Mouse (Mus musculus) lung, embryonic 15.5 days (tissue): Measurements from ENCODE around the gene Myo1d. TPM values are rescaled to one million over a fixed set of nuclear protein-coding genes. Genes with fewer than 3 reads are reported as not detected.

Experiments used
- ATAC-seq: fragments of 200-750 bp; cut with Nextera tagmentation; 2 replicates; pipeline ENCODE4 v1.8.0; 2017; ENCODE audit warnings: moderate number of reproducible peaks, borderline replicate concordance; ENCODE audit not compliant: low FRiP score, low TSS enrichment; ENCODE audit errors: extremely low read depth
- H3K27ac ChIP-seq: fragments of 300-500 bp; sonication (generic); 2 replicates; pipeline ENCODE4 v1.5.1; 2015; ENCODE audit warnings: moderate library complexity, mild to moderate bottlenecking, inconsistent platforms
- H3K27me3 ChIP-seq: fragments of 300-500 bp; sonication (generic); 2 replicates; pipeline ENCODE4 v1.6.1; 2015; ENCODE audit warnings: inconsistent platforms
- H3K36me3 ChIP-seq: fragments of 300-500 bp; sonication (generic); 2 replicates; pipeline ENCODE4 v1.6.1; 2015; ENCODE audit warnings: inconsistent platforms
- H3K4me1 ChIP-seq: fragments of 300-500 bp; sonication (generic); 2 replicates; pipeline ENCODE4 v1.6.1; 2015; ENCODE audit warnings: inconsistent platforms
- H3K4me2 ChIP-seq: fragments of 300-500 bp; sonication (generic); 2 replicates; pipeline ENCODE4 v1.6.1; 2015; ENCODE audit warnings: inconsistent platforms, mild to moderate bottlenecking, moderate library complexity
- H3K4me3 ChIP-seq: fragments of 300-500 bp; sonication (generic); 2 replicates; pipeline ENCODE4 v1.5.1; 2015; ENCODE audit warnings: mild to moderate bottlenecking, inconsistent platforms
- H3K9ac ChIP-seq: fragments of 300-500 bp; sonication (generic); 2 replicates; pipeline ENCODE4 v1.6.1; 2015; ENCODE audit warnings: inconsistent platforms
- H3K9me3 ChIP-seq: fragments of 300-500 bp; sonication (generic); 2 replicates; pipeline ENCODE4 v1.6.1; 2016; ENCODE audit warnings: inconsistent platforms
- WGBS: fragments of 180-500 bp; shearing (Covaris S2); methylation state at CpG from one replicate; pipeline ENCODE4 v1.1.7; 2015; 5-methylcytosine and 5-hydroxymethylcytosine counted together
- polyA plus RNA-seq: library from polyadenylated mRNA; unstranded; fragments of >200 nt; fragmentation: Nextera tagmentation; extraction: Ambion mirVana; gene quantifications from 2 replicates; pipeline ENCODE4 v1.2.1, GENCODE M21; 2015

Myo1d gene
- polyA plus RNA-seq, 1 experiment from 2014 or later: 18.8 TPM

DNA sequence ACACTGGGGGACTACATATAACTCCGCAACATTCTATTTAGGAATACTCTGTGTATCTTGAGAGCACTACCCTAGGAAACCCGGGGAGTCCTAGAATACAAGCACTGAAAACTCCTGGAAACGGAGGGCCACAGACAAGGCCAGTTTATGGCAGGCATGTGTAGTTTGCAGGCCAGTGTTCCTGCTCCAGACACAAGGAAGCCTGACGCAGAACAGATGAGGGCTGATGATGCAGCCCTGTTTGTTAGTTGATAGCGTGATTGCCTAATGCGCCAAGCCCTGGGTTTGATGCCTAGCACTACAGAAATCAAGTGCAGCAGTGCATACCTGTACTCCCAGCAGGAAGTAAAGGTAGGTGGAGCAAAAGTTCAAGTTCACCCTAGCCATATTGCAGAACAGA, 1.7 kb downstream of the Myo1d start:
- Histone ChIP-seq H3K9me3 (no peaks in the 10 kb centered on the region), H3K9ac (no peak overlapping the region), H3K4me2 (peak overlapping the region; percentile 26), H3K27ac (no peak overlapping the region), H3K27me3 (no peaks in the 10 kb centered on the region), H3K4me3 (no peak overlapping the region; the same call in 1 of the 2 replicates), H3K4me1 (peaks cover 14% of the 10 kb centered on the region), H3K36me3 (no peaks in the 10 kb centered on the region)
- ATAC-seq: no peak
- 72% methylated on average over 6 of the region's 6 CpGs for WGBS

DNA sequence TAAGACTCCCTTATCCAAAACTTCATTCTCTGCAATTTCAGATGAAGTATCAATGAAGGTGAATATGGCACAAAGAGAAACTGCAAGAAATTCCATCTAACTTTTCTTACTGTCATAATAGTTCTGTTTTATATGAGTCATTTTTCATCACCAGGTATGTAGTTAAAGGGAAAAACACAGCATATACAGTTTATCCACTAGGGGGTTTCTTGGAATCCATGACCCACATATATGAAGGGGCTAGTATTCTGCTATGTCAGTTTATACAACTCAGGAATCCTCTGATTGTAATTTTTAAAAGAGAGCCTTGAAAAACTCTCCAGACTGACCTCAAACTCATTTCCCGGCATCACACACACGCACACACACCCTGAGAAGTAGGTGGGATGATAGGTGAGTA, 2.1 kb downstream of the Myo1d start:
- WGBS: 72% methylated on average over 2 of the region's 2 CpGs

DNA sequence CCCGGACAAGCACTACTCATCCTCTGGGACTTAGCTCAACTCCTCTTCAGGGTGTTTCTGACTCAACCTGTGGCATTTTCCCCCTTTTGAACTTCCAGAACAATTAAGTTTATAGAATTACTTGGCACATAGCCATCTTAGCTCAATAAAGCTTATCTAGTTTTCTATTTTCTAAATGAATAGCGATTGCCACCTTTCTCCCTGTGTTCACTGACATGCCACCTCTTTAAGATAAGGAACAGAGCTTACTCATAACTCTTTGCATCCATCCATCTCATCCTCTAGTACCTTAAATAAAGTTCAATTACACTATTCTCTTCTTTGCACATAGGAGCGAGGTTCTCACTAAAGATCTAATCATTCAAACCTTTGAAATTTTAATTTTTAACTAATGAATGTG, 4.3 kb downstream of the Myo1d start:
- Histone ChIP-seq H3K9ac (no peak overlapping the region), H3K4me1 (peaks cover 32% of the 10 kb centered on the region), H3K27ac (no peak overlapping the region), H3K27me3 (no peaks in the 10 kb centered on the region), H3K4me3 (no peak overlapping the region), H3K9me3 (no peaks in the 10 kb centered on the region), H3K36me3 (no peaks in the 10 kb centered on the region), H3K4me2 (no peak overlapping the region)
- ATAC-seq: no peak
- WGBS: 44% methylated on average over 3 of the region's 3 CpGs

More for the DNA sequence above, 2.1 kb downstream of the Myo1d start:
- H3K4me3 ChIP-seq: no peak overlapping the region
- H3K9ac ChIP-seq: no peak overlapping the region
- no peak overlapping the region for H3K27ac ChIP-seq
- no peaks in the 10 kb centered on the region for H3K27me3 ChIP-seq
- H3K9me3 ChIP-seq: no peaks in the 10 kb centered on the region
- peaks cover 18% of the 10 kb centered on the region for H3K4me1 ChIP-seq
- H3K36me3 ChIP-seq: no peaks in the 10 kb centered on the region
- no peak overlapping the region for H3K4me2 ChIP-seq
- ATAC-seq: no peak

GRCm38 (mm10) chr11:80772595-80773210, 7.1 kb downstream of the Myo1d start:
- no peaks in the 10 kb centered on the region for H3K27me3 ChIP-seq
- no peak overlapping the region for H3K27ac ChIP-seq
- H3K36me3 ChIP-seq: no peaks in the 10 kb centered on the region
- no peak overlapping the region for H3K4me3 ChIP-seq
- H3K4me2 ChIP-seq: no peak overlapping the region
- H3K9ac ChIP-seq: no peak overlapping the region
- no peak for ATAC-seq
- WGBS: 71% methylated on average over 6 of the region's 6 CpGs
- H3K9me3 ChIP-seq: no peaks in the 10 kb centered on the region
- peaks cover 26% of the 10 kb centered on the region for H3K4me1 ChIP-seq

DNA sequence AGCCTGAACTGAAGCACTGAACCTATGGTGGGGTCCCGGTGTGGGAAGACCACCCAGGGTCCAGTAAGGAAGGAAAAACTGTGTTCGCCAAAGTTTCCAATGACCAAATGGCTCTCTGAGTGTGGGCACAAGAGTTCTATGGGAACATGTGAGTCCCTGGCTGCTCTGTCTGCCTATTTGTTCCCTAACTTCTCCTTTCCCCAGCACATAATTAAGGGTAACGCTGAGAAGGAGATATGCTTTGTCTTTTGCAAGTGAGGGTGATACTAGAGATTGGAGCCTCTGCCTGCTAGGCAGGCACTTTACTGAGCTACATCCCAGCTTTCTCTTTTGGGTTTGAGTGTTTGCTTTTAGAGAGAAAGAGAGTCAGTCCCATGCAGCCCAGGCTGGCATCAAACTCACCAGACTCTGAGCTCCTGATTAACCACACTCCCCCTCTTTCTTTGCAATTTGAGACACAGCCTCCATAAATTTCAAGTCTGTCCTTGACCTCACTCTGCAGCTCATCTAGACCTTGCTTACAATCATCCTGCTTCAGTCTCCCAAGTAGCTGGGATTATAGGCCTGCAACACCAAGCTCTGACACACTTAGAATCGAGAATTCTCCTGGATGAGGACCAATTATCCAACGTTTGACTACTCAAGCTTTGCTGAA, 8.1 kb downstream of the Myo1d start:
- ATAC-seq: no peak

GRCm38 (mm10) chr11:80771186-80771585, 8.6 kb downstream of the Myo1d start:
- Histone ChIP-seq H3K9me3 (no peaks in the 10 kb centered on the region), H3K4me1 (peaks cover 35% of the 10 kb centered on the region), H3K36me3 (no peaks in the 10 kb centered on the region), H3K4me3 (no peak overlapping the region), H3K9ac (no peak overlapping the region), H3K4me2 (no peak overlapping the region), H3K27ac (no peak overlapping the region), H3K27me3 (no peaks in the 10 kb centered on the region)
- WGBS: 75% methylated on average over 3 of the region's 3 CpGs
- no peak for ATAC-seq

More for the DNA sequence above, 8.1 kb downstream of the Myo1d start:
- H3K9me3 ChIP-seq: no peaks in the 10 kb centered on the region
- no peak overlapping the region for H3K4me2 ChIP-seq
- peaks cover 31% of the 10 kb centered on the region for H3K4me1 ChIP-seq
- WGBS: 66% methylated on average over 5 of the region's 5 CpGs
- H3K27me3 ChIP-seq: no peaks in the 10 kb centered on the region
- H3K9ac ChIP-seq: no peak overlapping the region
- no peak overlapping the region for H3K4me3 ChIP-seq
- no peaks in the 10 kb centered on the region for H3K36me3 ChIP-seq
- H3K27ac ChIP-seq: no peak overlapping the region

- H3K36me3 ChIP-seq: no peaks in the 10 kb centered on the region
- H3K9ac ChIP-seq: no peak overlapping the region
- no peak overlapping the region for H3K4me2 ChIP-seq
- H3K27me3 ChIP-seq: no peaks in the 10 kb centered on the region
- no peak overlapping the region for H3K4me3 ChIP-seq
- no peaks in the 10 kb centered on the region for H3K9me3 ChIP-seq
- 70% methylated on average over 3 of the region's 3 CpGs for WGBS
- no peak for ATAC-seq
- H3K27ac ChIP-seq: peak overlapping the region; percentile 73; the same call in 1 of the 2 replicates
- peaks cover 29% of the 10 kb centered on the region for H3K4me1 ChIP-seq
These were observed 12.6 kb downstream of the Myo1d start for GRCm38 (mm10) chr11:80767320-80767617.

DNA sequence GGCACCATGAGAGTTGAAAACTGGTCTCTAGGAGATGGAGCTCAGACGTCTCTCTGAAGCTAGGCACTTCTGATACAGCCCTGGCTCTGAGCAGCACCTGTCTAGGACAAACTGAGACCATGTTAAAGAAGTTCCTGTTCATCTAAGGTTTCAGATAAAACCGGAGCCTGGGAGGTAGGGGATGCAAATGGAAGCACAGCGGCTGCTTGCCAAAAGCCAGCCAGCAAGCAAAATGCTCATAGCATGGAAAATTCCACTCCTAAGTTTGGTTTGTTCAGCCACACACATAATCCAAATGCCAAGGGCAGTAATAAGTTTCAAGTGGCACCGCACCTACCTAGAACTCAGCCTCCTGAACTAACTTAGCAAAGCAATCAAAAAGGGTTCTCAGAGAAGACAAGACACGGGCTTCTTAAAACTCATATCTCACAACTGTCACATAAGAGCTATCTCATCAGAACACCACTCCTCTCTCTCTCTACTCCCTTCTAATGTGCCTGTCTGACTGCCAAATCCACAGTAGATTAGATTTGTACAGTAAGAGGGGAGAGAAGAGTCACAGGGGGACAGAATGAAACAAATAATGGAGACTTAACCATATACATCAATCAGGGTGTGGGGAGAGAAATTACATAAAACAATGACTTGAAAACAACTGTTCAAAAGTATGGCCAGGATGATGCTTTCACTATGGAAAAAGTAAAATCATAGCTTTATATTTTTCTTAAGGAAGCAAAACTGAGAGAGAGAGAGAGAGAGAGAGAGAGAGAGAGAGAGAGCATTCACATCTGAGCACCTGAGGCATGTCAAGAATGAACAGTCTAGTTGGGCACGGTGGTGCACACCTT, 13.1 kb downstream of the Myo1d start:
- 49% methylated on average over 6 of the region's 6 CpGs for WGBS
- Histone ChIP-seq H3K9me3 (no peaks in the 10 kb centered on the region), H3K27ac (peak overlapping the region; percentile 73), H3K27me3 (no peaks in the 10 kb centered on the region), H3K4me3 (no peak overlapping the region), H3K4me1 (peaks cover 31% of the 10 kb centered on the region), H3K9ac (no peak overlapping the region), H3K4me2 (no peak overlapping the region), H3K36me3 (no peaks in the 10 kb centered on the region)
- no peak for ATAC-seq

DNA sequence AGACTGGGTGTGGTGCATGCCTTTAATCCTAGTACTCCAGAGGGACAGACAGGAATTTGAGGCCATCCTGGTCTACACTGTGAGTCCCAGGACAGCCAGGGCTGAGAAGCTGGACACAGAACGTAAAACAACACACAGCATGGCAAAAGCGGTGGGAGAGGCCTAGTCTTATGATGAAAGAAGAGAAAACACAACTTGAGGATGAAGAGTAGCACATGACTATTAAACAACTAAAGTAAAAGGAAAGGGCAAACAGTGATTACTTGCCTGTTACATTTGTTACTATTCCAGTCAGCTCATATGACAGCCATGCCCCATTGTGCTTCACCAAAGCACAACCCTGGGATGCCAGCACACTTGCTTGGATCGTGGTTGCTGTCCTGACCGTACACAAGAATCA, 13.8 kb downstream of the Myo1d start:
- H3K27ac ChIP-seq: peak overlapping the region; percentile 73

DNA sequence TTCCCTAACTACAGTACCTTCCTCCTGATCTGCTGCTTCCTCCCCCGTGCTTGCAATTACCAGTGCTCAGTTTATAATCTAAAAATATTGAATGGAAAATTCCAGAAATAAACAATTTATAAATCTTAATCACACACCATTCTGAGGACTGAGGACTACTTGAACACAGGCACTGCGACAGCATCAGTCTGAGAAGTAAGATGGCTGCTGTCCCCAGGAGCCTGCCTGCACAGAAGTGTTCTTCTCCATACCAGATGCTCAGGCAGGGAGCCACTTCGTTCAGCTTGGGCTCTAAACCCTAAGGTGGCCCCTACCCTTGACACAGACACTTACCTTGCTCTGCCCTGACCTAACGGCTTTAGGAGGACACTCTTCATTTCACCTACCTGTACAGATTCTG, 17.8 kb downstream of the Myo1d start:
- 56% methylated on average over 4 of the region's 4 CpGs for WGBS
- no peak overlapping the region for H3K27ac ChIP-seq
- H3K4me2 ChIP-seq: no peak overlapping the region
- H3K36me3 ChIP-seq: no peaks in the 10 kb centered on the region
- no peak overlapping the region for H3K9ac ChIP-seq
- peaks cover 26% of the 10 kb centered on the region for H3K4me1 ChIP-seq
- H3K9me3 ChIP-seq: no peaks in the 10 kb centered on the region
- no peaks in the 10 kb centered on the region for H3K27me3 ChIP-seq
- H3K4me3 ChIP-seq: no peak overlapping the region
- ATAC-seq: no peak

More for the DNA sequence above, 13.8 kb downstream of the Myo1d start:
- Histone ChIP-seq H3K4me2 (no peak overlapping the region), H3K4me1 (peaks cover 33% of the 10 kb centered on the region), H3K9me3 (no peaks in the 10 kb centered on the region), H3K9ac (no peak overlapping the region), H3K36me3 (no peaks in the 10 kb centered on the region), H3K4me3 (no peak overlapping the region), H3K27me3 (no peaks in the 10 kb centered on the region)
- no peak for ATAC-seq
- WGBS: 72% methylated on average over 4 of the region's 4 CpGs

DNA sequence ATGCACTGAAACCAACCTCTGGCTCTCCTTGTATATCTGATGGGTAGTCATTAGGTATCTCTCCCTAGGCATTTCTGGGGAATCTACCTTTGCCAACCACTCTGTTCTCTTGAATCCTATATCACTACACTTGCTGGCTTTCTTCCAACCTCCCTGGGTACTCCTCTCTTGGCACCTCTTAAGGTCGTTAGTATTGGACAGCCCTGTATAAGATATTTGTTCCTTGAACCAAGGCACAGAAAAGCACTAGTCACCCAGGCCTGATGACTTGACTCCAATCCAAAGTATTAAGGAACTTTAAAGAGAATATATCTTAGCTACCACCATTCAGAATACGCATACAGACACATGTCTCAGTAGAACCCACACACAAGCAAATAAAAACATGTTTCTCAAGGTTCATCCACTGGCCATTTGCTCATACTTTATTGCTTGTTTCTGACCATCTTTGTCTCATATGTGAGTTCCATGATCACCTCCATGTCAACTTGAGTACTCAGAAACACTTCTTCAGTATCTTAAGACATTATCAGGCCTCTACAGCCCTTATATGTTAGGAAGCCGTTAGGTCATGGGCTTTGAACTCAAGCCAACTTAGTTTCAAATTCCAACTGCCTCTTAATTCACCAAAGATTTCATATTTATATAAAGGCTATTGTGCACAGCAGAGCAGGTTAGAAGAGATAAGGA, 18.4 kb downstream of the Myo1d start:
- H3K4me2 ChIP-seq: no peak overlapping the region
- H3K9me3 ChIP-seq: no peaks in the 10 kb centered on the region
- WGBS: 51% methylated on average over 3 of the region's 3 CpGs
- H3K4me1 ChIP-seq: peaks cover 22% of the 10 kb centered on the region
- H3K9ac ChIP-seq: no peak overlapping the region
- no peaks in the 10 kb centered on the region for H3K36me3 ChIP-seq
- no peak for ATAC-seq
- H3K4me3 ChIP-seq: no peak overlapping the region
- H3K27ac ChIP-seq: no peak overlapping the region
- H3K27me3 ChIP-seq: no peaks in the 10 kb centered on the region
